Mouse (Mus musculus): ENCODE data around the gene Lalba. TPM values are rescaled to one million over a fixed set of nuclear protein-coding genes. Genes with fewer than 3 reads are reported as not detected.
"Not testable (repeated sequence)": the region's sequence is repeated elsewhere in the genome, so short reads cannot be mapped to it uniquely, and the experiment has no call there.

Lalba gene
- polyA plus RNA-seq, 1 experiment from 2014 or later = 0.82 TPM

DNA sequence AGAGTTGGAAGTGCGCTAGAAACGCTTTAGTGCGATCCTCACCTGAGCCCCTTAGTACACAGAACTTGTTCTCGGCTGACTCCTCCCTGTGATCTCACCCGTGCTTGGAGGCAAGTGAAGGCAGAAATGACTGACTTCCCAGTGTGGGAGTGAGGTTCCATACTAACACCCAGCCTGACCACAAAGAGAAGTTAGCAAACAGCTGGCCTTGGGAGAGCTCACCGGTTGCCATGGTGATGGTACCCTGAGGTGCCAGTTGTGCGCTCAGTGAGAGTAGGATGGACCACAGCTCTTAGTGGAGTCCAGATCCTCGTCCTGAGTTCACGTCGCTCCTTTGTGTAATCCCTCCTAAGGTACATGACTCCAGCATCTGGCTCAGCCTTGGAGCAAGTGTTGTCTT, 7.6 kb downstream of the Lalba start:
- Histone ChIP-seq H3K27ac (ENCODE audit: low read length) (no peak overlapping the region), H3K4me1 (replicated peaks; ENCODE audit: control insufficient read depth, insufficient read depth, low read length) (no peaks in the 10 kb centered on the region), H3K27me3 (ENCODE audit: control insufficient read depth, insufficient read depth, low read depth, low read length) (no peaks in the 10 kb centered on the region), H3K36me3 (ENCODE audit: control insufficient read depth, insufficient read depth, low read length) (no peaks in the 10 kb centered on the region), H3K9ac (ENCODE audit: low read length) (no peak overlapping the region), H3K4me3 (ENCODE audit: low read length) (no peak overlapping the region), H3K9me3 (ENCODE audit: control insufficient read depth, low read length) (no peaks in the 10 kb centered on the region), H3K4me2 (ENCODE audit: low read depth, low read length) (no peak overlapping the region)
- ATAC-seq (ENCODE audit: low read depth) = no peak
- 73% methylated on average over 10 of the region's 10 CpGs for WGBS

DNA sequence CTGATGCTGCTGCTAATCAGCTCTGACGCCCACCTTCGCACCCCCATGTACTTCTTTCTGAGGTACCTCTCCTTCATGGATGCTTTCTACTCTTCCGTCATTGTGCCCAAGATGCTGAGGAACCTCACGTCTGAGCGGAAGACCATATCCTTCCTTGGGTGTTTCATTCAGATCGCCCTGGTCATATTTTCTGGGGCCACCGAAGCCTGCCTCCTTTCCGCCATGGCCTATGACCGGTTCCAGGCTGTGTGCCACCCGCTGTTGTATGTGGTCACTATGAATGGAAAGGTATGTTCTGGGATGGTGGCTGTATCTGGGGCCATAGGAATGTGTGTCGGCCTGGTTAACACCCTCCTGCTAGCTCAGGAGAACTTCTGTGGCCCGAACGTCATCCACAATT, 11.0 kb downstream of the Lalba start:
- no peaks in the 10 kb centered on the region for H3K9me3 ChIP-seq (ENCODE audit: control insufficient read depth, low read length)
- H3K4me1 ChIP-seq (replicated peaks; ENCODE audit: control insufficient read depth, insufficient read depth, low read length) = no peaks in the 10 kb centered on the region
- no peak overlapping the region for H3K4me2 ChIP-seq (ENCODE audit: low read depth, low read length)
- H3K9ac ChIP-seq (ENCODE audit: low read length) = no peak overlapping the region
- no peaks in the 10 kb centered on the region for H3K27me3 ChIP-seq (ENCODE audit: control insufficient read depth, insufficient read depth, low read depth, low read length)
- H3K4me3 ChIP-seq (ENCODE audit: low read length) = no peak overlapping the region
- no peaks in the 10 kb centered on the region for H3K36me3 ChIP-seq (ENCODE audit: control insufficient read depth, insufficient read depth, low read length)
- no peak overlapping the region for H3K27ac ChIP-seq (ENCODE audit: low read length)
- whole genome bisulfite sequencing = 91% methylated on average over 13 of the region's 13 CpGs
- ATAC-seq (ENCODE audit: low read depth) = no peak

DNA sequence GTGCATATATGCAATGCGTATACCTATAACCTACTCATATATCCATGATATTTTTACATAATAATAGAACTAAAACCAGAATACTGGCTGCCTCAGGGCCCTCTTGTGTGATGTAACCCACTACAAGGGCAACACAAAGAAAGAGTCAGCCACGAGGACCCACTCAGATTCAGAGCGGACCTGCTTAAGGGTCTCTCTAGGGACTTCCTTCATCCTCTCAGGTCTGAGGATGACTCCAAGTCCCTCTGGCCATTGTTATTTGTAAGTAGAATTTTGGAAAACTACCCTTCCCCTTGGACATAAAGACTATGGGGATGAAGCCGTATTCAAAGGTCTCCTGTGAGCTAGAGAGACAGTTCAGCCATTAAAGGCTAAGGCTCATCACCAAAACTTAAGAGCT, 12.9 kb downstream of the Lalba start, which contains the start of gene OR5BS1P:
OR5BS1P (plus strand) TSS at position 301 of the 400 bp plus-strand sequence.
- H3K36me3 ChIP-seq (ENCODE audit: control insufficient read depth, insufficient read depth, low read length) = no peaks in the 10 kb centered on the region
- no peaks in the 10 kb centered on the region for H3K9me3 ChIP-seq (ENCODE audit: control insufficient read depth, low read length)
- WGBS = 82% methylated on average over 4 of the region's 4 CpGs
- H3K4me3 ChIP-seq (ENCODE audit: low read length) = no peak within 1 kb of the TSS
- ATAC-seq (ENCODE audit: low read depth) = no peak
- no peak within 1 kb of the TSS for H3K4me2 ChIP-seq (ENCODE audit: low read depth, low read length)
- no peak within 1 kb of the TSS for H3K27ac ChIP-seq (ENCODE audit: low read length)
- no peaks in the 10 kb centered on the region for H3K4me1 ChIP-seq (replicated peaks; ENCODE audit: control insufficient read depth, insufficient read depth, low read length)
- no peaks in the 10 kb centered on the region for H3K27me3 ChIP-seq (ENCODE audit: control insufficient read depth, insufficient read depth, low read depth, low read length)
- no peak within 1 kb of the TSS for H3K9ac ChIP-seq (ENCODE audit: low read length)

DNA sequence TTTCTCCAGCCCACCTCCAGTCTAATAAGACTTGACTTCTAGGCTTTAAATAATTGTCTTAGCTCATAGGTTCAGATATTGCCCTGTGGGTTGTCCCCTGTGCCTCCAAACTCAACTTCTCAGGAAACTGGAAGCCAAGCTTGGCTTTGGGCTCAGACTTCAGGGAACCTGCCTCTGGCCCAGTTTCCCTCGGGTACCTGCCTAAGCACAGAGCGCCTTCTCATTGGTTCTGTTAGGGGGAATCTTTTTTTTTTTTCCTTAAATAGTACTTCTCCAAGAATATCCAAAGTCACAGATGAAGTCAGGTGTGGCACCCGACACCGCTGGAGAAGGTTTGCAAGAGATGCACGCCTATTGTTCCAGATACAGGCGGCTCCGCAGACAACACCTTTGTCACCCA, 30.2 kb downstream of the Lalba start, which contains the start of gene Olfr281:
Olfr281 (plus strand) TSS at position 301 of the 400 bp plus-strand sequence.
- 86% methylated on average over 7 of the region's 7 CpGs for WGBS

DNA sequence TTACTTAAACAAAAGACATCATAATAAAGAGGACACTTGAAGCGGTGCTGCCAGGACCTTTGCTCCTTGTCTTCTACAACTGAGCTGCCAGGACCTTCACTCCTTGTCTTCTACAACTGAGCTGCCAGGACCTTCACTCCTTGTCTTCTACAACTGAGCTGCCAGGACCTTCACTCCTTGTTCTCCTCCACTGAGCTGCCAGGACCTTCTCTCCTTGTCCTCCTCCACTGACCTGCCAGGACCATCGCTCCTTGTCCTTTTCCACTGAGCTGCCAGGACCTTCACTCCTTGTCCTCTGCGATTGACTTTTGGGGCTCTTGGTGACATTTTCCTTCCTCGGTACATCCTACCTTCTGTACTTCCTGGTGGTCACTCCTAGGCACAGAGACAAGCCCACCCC, 34.0 kb downstream of the Lalba start:
- no peak overlapping the region for H3K4me2 ChIP-seq (ENCODE audit: low read depth, low read length)
- H3K36me3 ChIP-seq (ENCODE audit: control insufficient read depth, insufficient read depth, low read length) = no peaks in the 10 kb centered on the region
- no peak overlapping the region for H3K9ac ChIP-seq (ENCODE audit: low read length)
- H3K27ac ChIP-seq (ENCODE audit: low read length) = no peak overlapping the region
- no peak overlapping the region for H3K4me3 ChIP-seq (ENCODE audit: low read length)
- no peaks in the 10 kb centered on the region for H3K4me1 ChIP-seq (replicated peaks; ENCODE audit: control insufficient read depth, insufficient read depth, low read length)
- no peak for ATAC-seq (ENCODE audit: low read depth)
- no peaks in the 10 kb centered on the region for H3K9me3 ChIP-seq (ENCODE audit: control insufficient read depth, low read length)
- WGBS = 49% methylated on average over 4 of the region's 4 CpGs
- no peaks in the 10 kb centered on the region for H3K27me3 ChIP-seq (ENCODE audit: control insufficient read depth, insufficient read depth, low read depth, low read length)

More for the DNA sequence above, 30.2 kb downstream of the Lalba start, which contains the start of gene Olfr281:
- Histone ChIP-seq H3K9ac (ENCODE audit: low read length) (no peak within 1 kb of the TSS), H3K4me1 (replicated peaks; ENCODE audit: control insufficient read depth, insufficient read depth, low read length) (no peaks in the 10 kb centered on the region), H3K4me3 (ENCODE audit: low read length) (no peak within 1 kb of the TSS), H3K27ac (ENCODE audit: low read length) (no peak within 1 kb of the TSS), H3K9me3 (ENCODE audit: control insufficient read depth, low read length) (no peaks in the 10 kb centered on the region), H3K27me3 (ENCODE audit: control insufficient read depth, insufficient read depth, low read depth, low read length) (no peaks in the 10 kb centered on the region), H3K4me2 (ENCODE audit: low read depth, low read length) (no peak within 1 kb of the TSS), H3K36me3 (ENCODE audit: control insufficient read depth, insufficient read depth, low read length) (no peaks in the 10 kb centered on the region)
- ATAC-seq (ENCODE audit: low read depth) = no peak

DNA sequence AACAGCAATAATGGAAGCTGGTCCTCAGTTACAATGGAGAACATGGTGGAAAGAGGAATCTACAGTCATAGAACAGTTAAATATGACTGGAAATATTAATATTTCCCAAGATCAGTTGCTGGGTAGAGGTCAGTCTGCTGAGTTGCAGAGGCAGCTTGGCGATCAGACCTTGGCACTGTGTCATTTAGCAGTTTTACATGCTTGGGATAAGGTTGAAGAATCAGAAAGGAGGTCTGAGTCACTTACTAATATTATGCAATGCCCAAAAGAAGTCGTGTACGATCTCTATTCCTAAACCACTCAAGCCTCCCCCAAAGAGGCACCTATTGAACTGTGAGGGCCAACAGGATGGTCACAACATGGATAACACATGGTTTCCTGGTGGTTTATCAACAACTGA, 38.0 kb downstream of the Lalba start:
- Histone ChIP-seq H3K27ac (ENCODE audit: low read length) (no peak overlapping the region), H3K9me3 (ENCODE audit: control insufficient read depth, low read length) (no peaks in the 10 kb centered on the region), H3K27me3 (ENCODE audit: control insufficient read depth, insufficient read depth, low read depth, low read length) (no peaks in the 10 kb centered on the region), H3K4me3 (ENCODE audit: low read length) (no peak overlapping the region), H3K4me2 (ENCODE audit: low read depth, low read length) (no peak overlapping the region), H3K36me3 (ENCODE audit: control insufficient read depth, insufficient read depth, low read length) (no peaks in the 10 kb centered on the region), H3K4me1 (replicated peaks; ENCODE audit: control insufficient read depth, insufficient read depth, low read length) (no peaks in the 10 kb centered on the region), H3K9ac (ENCODE audit: low read length) (no peak overlapping the region)
- no peak for ATAC-seq (ENCODE audit: low read depth)
- WGBS = 73% methylated on average over 3 of the region's 3 CpGs

GRCm38 (mm10) chr15:98430925-98431324, 51.6 kb downstream of the Lalba start, which contains the start of gene Olfr282:
Gene Olfr282, plus strand, starts transcription at chr15:98431225.
- ATAC-seq (ENCODE audit: low read depth); H3K4me1 ChIP-seq (replicated peaks; ENCODE audit: control insufficient read depth, insufficient read depth, low read length); H3K4me3 ChIP-seq (ENCODE audit: low read length); H3K9ac ChIP-seq (ENCODE audit: low read length); H3K27ac ChIP-seq (ENCODE audit: low read length); H3K9me3 ChIP-seq (ENCODE audit: control insufficient read depth, low read length); H3K4me2 ChIP-seq (ENCODE audit: low read depth, low read length); H3K27me3 ChIP-seq (ENCODE audit: control insufficient read depth, insufficient read depth, low read depth, low read length); H3K36me3 ChIP-seq (ENCODE audit: control insufficient read depth, insufficient read depth, low read length): not testable (repeated sequence)
- 58% methylated on average over 5 of the region's 5 CpGs for WGBS

Small RNA genes lying within 50 kb of the gene (microRNA-seq; reads per million reads assigned to microRNA genes)
- gene Mir1291 = not detected

Other genes starting within 250 kb of the Lalba start
- gene Olfr286, start 248.3 kb downstream of the Lalba start, polyA plus RNA-seq (2015; fragmentation: Nextera tagmentation; extraction: Ambion mirVana) = not detected in 2 replicates
- gene H1fnt, start 225.4 kb downstream of the Lalba start, polyA plus RNA-seq (2015; fragmentation: Nextera tagmentation; extraction: Ambion mirVana) = not detected in 2 replicates
- 0.65 and 0.70 TPM in 2 replicates for gene Zfp641, start 186.6 kb downstream of the Lalba start, polyA plus RNA-seq (2015; fragmentation: Nextera tagmentation; extraction: Ambion mirVana)
- gene Olfr285, start 165.4 kb downstream of the Lalba start, polyA plus RNA-seq (2015; fragmentation: Nextera tagmentation; extraction: Ambion mirVana) = not detected in 2 replicates
- gene Olfr284, start 141.7 kb downstream of the Lalba start, polyA plus RNA-seq (2015; fragmentation: Nextera tagmentation; extraction: Ambion mirVana) = not detected in 2 replicates
- not detected in 2 replicates for gene Olfr283, start 101.8 kb downstream of the Lalba start, polyA plus RNA-seq (2015; fragmentation: Nextera tagmentation; extraction: Ambion mirVana)
- not detected in 2 replicates for gene Olfr282, start 51.5 kb downstream of the Lalba start, polyA plus RNA-seq (2015; fragmentation: Nextera tagmentation; extraction: Ambion mirVana)
- gene Olfr281, start 30.1 kb downstream of the Lalba start, polyA plus RNA-seq (2015; fragmentation: Nextera tagmentation; extraction: Ambion mirVana) = not detected in 2 replicates
- gene OR5BS1P, start 12.8 kb downstream of the Lalba start, polyA plus RNA-seq (2015; fragmentation: Nextera tagmentation; extraction: Ambion mirVana) = not detected in 2 replicates
- gene Olfr279, start 9.7 kb upstream of the Lalba start, polyA plus RNA-seq (2015; fragmentation: Nextera tagmentation; extraction: Ambion mirVana) = not detected in 2 replicates
- gene Kansl2, start 51.5 kb upstream of the Lalba start, polyA plus RNA-seq (2015; fragmentation: Nextera tagmentation; extraction: Ambion mirVana) = 86.3 and 89.9 TPM in 2 replicates
- 51.6 and 64.2 TPM in 2 replicates for gene Ccnt1, start 88.2 kb upstream of the Lalba start, polyA plus RNA-seq (2015; fragmentation: Nextera tagmentation; extraction: Ambion mirVana)
- gene 4930415O20Rik, start 88.3 kb upstream of the Lalba start, polyA plus RNA-seq (2015; fragmentation: Nextera tagmentation; extraction: Ambion mirVana) = not detected in 2 replicates
- gene Adcy6, start 127.4 kb upstream of the Lalba start, polyA plus RNA-seq (2015; fragmentation: Nextera tagmentation; extraction: Ambion mirVana) = 21.5 and 21.7 TPM in 2 replicates
- gene Cacnb3, start 148.1 kb upstream of the Lalba start, polyA plus RNA-seq (2015; fragmentation: Nextera tagmentation; extraction: Ambion mirVana) = 21.9 and 22.7 TPM in 2 replicates
- 21.6 and 24.0 TPM in 2 replicates for gene Ddx23, start 180.2 kb upstream of the Lalba start, polyA plus RNA-seq (2015; fragmentation: Nextera tagmentation; extraction: Ambion mirVana)
- gene Rnd1, start 194.7 kb upstream of the Lalba start, polyA plus RNA-seq (2015; fragmentation: Nextera tagmentation; extraction: Ambion mirVana) = 0.68 and 0.92 TPM in 2 replicates
- gene Ccdc65, start 225.5 kb upstream of the Lalba start, polyA plus RNA-seq (2015; fragmentation: Nextera tagmentation; extraction: Ambion mirVana) = 4.9 and 5.3 TPM in 2 replicates
- gene Fkbp11, start 245.5 kb upstream of the Lalba start, polyA plus RNA-seq (2015; fragmentation: Nextera tagmentation; extraction: Ambion mirVana) = 32.5 and 33.5 TPM in 2 replicates